Mouse (Mus musculus): ENCODE data around the gene Tmem135. TPM values are rescaled to one million over a fixed set of nuclear protein-coding genes. Genes with fewer than 3 reads are reported as not detected.
A peak's percentile ranks its signal among the peaks of the same experiment; 100 is the strongest.

The Tmem135 gene
- polyA plus RNA-seq, 1 experiment from 2014 or later: 21.7 TPM

GRCm38 (mm10) chr7:89382892-89383291 is 21.1 kb downstream of the Tmem135 start:
- TF ChIP-seq CTCF (IDR thresholded peaks at IDR 0.05): no peak
- TF ChIP-seq EP300 (IDR thresholded peaks at IDR 0.05): no peak
- H3K9ac ChIP-seq (replicated peaks; ENCODE audit: low read depth): no peak overlapping the region
- no peaks in the 10 kb centered on the region for H3K4me1 ChIP-seq (ENCODE audit: insufficient read depth, low read depth, low read length)
- no peak overlapping the region for H3K4me2 ChIP-seq (replicated peaks; ENCODE audit: low read depth, low read length)
- no peak overlapping the region for H3K27ac ChIP-seq (ENCODE audit: low read length)
- ATAC-seq (no peak), DNase-seq (ENCODE audit: low spot score) (no peak)
- WGBS: 94% methylated on average over 3 of the region's 3 CpGs
- no peaks in the 10 kb centered on the region for H3K9me3 ChIP-seq (ENCODE audit: low read length)
- H3K36me3 ChIP-seq (ENCODE audit: insufficient read depth, low read length): no peaks in the 10 kb centered on the region
- no peaks in the 10 kb centered on the region for H3K27me3 ChIP-seq (replicated peaks; ENCODE audit: insufficient read depth, low read length)
- H3K4me3 ChIP-seq (ENCODE audit: low read depth, low read length): no peak overlapping the region

GRCm38 (mm10) chr7:89380935-89381705 is 22.9 kb downstream of the Tmem135 start:
- H3K27ac ChIP-seq (ENCODE audit: low read length): no peak overlapping the region

DNA sequence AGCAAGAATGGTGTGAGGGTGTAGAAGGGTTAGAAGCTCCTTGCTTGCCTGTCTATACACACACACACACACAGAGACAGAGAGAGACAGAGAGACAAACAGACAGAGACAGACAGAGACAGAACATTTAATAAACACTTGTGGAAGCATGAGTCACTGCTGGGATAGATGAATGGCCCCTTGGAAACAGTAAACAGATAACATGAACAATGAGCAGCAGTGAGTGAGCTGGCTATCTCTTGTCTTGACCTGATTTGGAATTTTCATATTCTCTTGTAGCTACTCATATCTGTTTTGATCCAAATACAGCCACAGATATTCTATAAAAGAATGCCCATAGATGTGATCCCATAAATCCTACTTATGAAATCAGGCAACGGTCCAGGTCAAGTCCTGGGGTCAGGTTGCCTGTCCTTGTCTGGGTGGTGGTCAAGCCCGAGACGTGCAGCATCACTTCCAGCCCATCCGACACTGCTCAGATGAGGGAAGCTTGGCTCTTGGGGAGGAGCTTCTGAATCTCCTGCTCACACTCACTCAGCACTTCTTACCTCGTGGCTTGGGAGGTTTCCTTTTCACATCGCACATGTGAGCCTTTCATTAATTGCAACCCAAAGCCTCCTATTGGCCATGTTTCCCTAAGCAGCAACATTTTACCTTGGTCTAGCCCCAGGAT is 32.3 kb downstream of the Tmem135 start:
- no peaks in the 10 kb centered on the region for H3K27me3 ChIP-seq (replicated peaks; ENCODE audit: insufficient read depth, low read length)
- H3K4me2 ChIP-seq (replicated peaks; ENCODE audit: low read depth, low read length): no peak overlapping the region
- H3K4me3 ChIP-seq (ENCODE audit: low read depth, low read length): no peak overlapping the region
- 44% methylated on average over 6 of the region's 6 CpGs for WGBS
- TF ChIP-seq CTCF (IDR thresholded peaks at IDR 0.05) (no peak), EP300 (IDR thresholded peaks at IDR 0.05) (0 out of 2 replicates have a peak, but pooled peaks have one; percentile 33)
- DNase-seq (ENCODE audit: low spot score) (peak; percentile 32), ATAC-seq (peak; percentile 75)
- 0 out of 2 replicates have a peak overlapping the region, but pooled peaks have one; percentile 12 for H3K27ac ChIP-seq (ENCODE audit: low read length)
- no peaks in the 10 kb centered on the region for H3K36me3 ChIP-seq (ENCODE audit: insufficient read depth, low read length)
- no peaks in the 10 kb centered on the region for H3K9me3 ChIP-seq (ENCODE audit: low read length)
- H3K4me1 ChIP-seq (ENCODE audit: insufficient read depth, low read depth, low read length): peaks cover 3% of the 10 kb centered on the region; the same call in 1 of the 2 replicates
- no peak overlapping the region for H3K9ac ChIP-seq (replicated peaks; ENCODE audit: low read depth)

More at GRCm38 (mm10) chr7:89380935-89381705, 22.9 kb downstream of the Tmem135 start:
- no peak overlapping the region for H3K9ac ChIP-seq (replicated peaks; ENCODE audit: low read depth)
- no peak for TF ChIP-seq CTCF (IDR thresholded peaks at IDR 0.05)
- WGBS: 28% methylated on average over 7 of the region's 7 CpGs
- no peaks in the 10 kb centered on the region for H3K9me3 ChIP-seq (ENCODE audit: low read length)
- no peak overlapping the region for H3K4me2 ChIP-seq (replicated peaks; ENCODE audit: low read depth, low read length)
- H3K4me1 ChIP-seq (ENCODE audit: insufficient read depth, low read depth, low read length): no peaks in the 10 kb centered on the region
- ATAC-seq: no peak; the same call in 1 of the 2 replicates
- no peaks in the 10 kb centered on the region for H3K27me3 ChIP-seq (replicated peaks; ENCODE audit: insufficient read depth, low read length)
- H3K4me3 ChIP-seq (ENCODE audit: low read depth, low read length): no peak overlapping the region
- peak; percentile 29 for DNase-seq (ENCODE audit: low spot score)
- no peaks in the 10 kb centered on the region for H3K36me3 ChIP-seq (ENCODE audit: insufficient read depth, low read length)

- Histone ChIP-seq H3K27me3 (replicated peaks; ENCODE audit: insufficient read depth, low read length) (no peaks in the 10 kb centered on the region), H3K9me3 (ENCODE audit: low read length) (no peaks in the 10 kb centered on the region), H3K4me2 (replicated peaks; ENCODE audit: low read depth, low read length) (no peak overlapping the region), H3K27ac (ENCODE audit: low read length) (no peak overlapping the region), H3K4me1 (ENCODE audit: insufficient read depth, low read depth, low read length) (peaks cover 3% of the 10 kb centered on the region; the same call in 1 of the 2 replicates), H3K4me3 (ENCODE audit: low read depth, low read length) (no peak overlapping the region), H3K9ac (replicated peaks; ENCODE audit: low read depth) (no peak overlapping the region), H3K36me3 (ENCODE audit: insufficient read depth, low read length) (no peaks in the 10 kb centered on the region)
- 10% methylated on average over 1 of the region's 1 CpGs for WGBS
- peak; percentile 75 for TF ChIP-seq CTCF (IDR thresholded peaks at IDR 0.05)
- TF ChIP-seq EP300 (IDR thresholded peaks at IDR 0.05): no peak
- ATAC-seq (peak; percentile 77), DNase-seq (ENCODE audit: low spot score) (peak; percentile 80)
Measured at GRCm38 (mm10) chr7:89370917-89371316, 33.1 kb downstream of the Tmem135 start.

- H3K27me3 ChIP-seq (replicated peaks; ENCODE audit: insufficient read depth, low read length): no peaks in the 10 kb centered on the region
- no peak for ATAC-seq
- TF ChIP-seq EP300 (IDR thresholded peaks at IDR 0.05) (no peak), CTCF (IDR thresholded peaks at IDR 0.05) (no peak)
- no peaks in the 10 kb centered on the region for H3K36me3 ChIP-seq (ENCODE audit: insufficient read depth, low read length)
- no peak overlapping the region for H3K27ac ChIP-seq (ENCODE audit: low read length)
- H3K4me3 ChIP-seq (ENCODE audit: low read depth, low read length): no peak overlapping the region
- H3K9me3 ChIP-seq (ENCODE audit: low read length): no peaks in the 10 kb centered on the region
- H3K4me2 ChIP-seq (replicated peaks; ENCODE audit: low read depth, low read length): no peak overlapping the region
- no peak overlapping the region for H3K9ac ChIP-seq (replicated peaks; ENCODE audit: low read depth)
- 93% methylated on average over 1 of the region's 1 CpGs for WGBS
- DNase-seq (ENCODE audit: low spot score): no peak
- peaks cover 3% of the 10 kb centered on the region; the same call in 1 of the 2 replicates for H3K4me1 ChIP-seq (ENCODE audit: insufficient read depth, low read depth, low read length)
Measured at GRCm38 (mm10) chr7:89370086-89370485, 33.9 kb downstream of the Tmem135 start.

- Histone ChIP-seq H3K9me3 (ENCODE audit: low read length) (no peaks in the 10 kb centered on the region), H3K9ac (replicated peaks; ENCODE audit: low read depth) (no peak overlapping the region), H3K27ac (ENCODE audit: low read length) (no peak overlapping the region), H3K4me2 (replicated peaks; ENCODE audit: low read depth, low read length) (no peak overlapping the region), H3K36me3 (ENCODE audit: insufficient read depth, low read length) (no peaks in the 10 kb centered on the region), H3K4me3 (ENCODE audit: low read depth, low read length) (no peak overlapping the region), H3K27me3 (replicated peaks; ENCODE audit: insufficient read depth, low read length) (no peaks in the 10 kb centered on the region), H3K4me1 (ENCODE audit: insufficient read depth, low read depth, low read length) (peaks cover 3% of the 10 kb centered on the region; the same call in 1 of the 2 replicates)
- no peak for DNase-seq (ENCODE audit: low spot score)
- TF ChIP-seq CTCF (IDR thresholded peaks at IDR 0.05) (no peak), EP300 (IDR thresholded peaks at IDR 0.05) (no peak)
- 22% methylated on average over 3 of the region's 3 CpGs for WGBS
- no peak for ATAC-seq
Measured at GRCm38 (mm10) chr7:89367643-89368042, 36.4 kb downstream of the Tmem135 start.
